Mouse (Mus musculus) spleen, adult 2 months (tissue): ENCODE results near the gene Cep170b.

Experiments
- CTCF ChIP-seq: fragments of 200-500 bp; IDR thresholded peaks from 2 replicates; pipeline ENCODE4 v1.5.1; 2011; ENCODE audit warnings: mild to moderate bottlenecking, inconsistent platforms; ENCODE audit not compliant: insufficient read depth, insufficient read length, insufficient replicate concordance; ENCODE audit errors: extremely low read depth
- POLR2A ChIP-seq: fragments of 200-500 bp; IDR thresholded peaks from 2 replicates; pipeline ENCODE4 v1.6.1; 2011; ENCODE audit warnings: low read depth, low read length, inconsistent platforms

- TF ChIP-seq CTCF = no peak
- no peak for TF ChIP-seq POLR2A
These were observed 14.0 kb downstream of the Cep170b start for GRCm38 (mm10) chr12:112734108-112734820.
